Mouse (Mus musculus) cerebellum, adult 2 months (tissue): ENCODE measurements at regions not wholly inside any gene's neighbourhood (a gene's known extent, or its start where the extent isn't known, plus 50 kb on each side); places are given as distances from the start of the nearest gene placed in this dataset.
"Not testable (repeated sequence)": the region's sequence is repeated elsewhere in the genome, so short reads cannot be mapped to it uniquely, and the experiment has no call there.

Experiments used
- DNase-seq, 2 experiments: peaks; one replicate each; pipeline ENCODE4 v3.0.0; 2021
- H3K27ac ChIP-seq: fragments of 200-500 bp; 2 replicates; pipeline ENCODE4 v1.5.1; 2012; ENCODE audit warnings: low read length, control low read depth, inconsistent platforms; ENCODE audit not compliant: insufficient read depth
- H3K27me3 ChIP-seq: fragments of 200-500 bp; 2 replicates; pipeline ENCODE4 v1.6.1; 2012; ENCODE audit warnings: inconsistent platforms, mild to moderate bottlenecking, low read length, moderate library complexity; ENCODE audit not compliant: control insufficient read depth, insufficient read depth
- H3K4me1 ChIP-seq: fragments of 200-500 bp; 2 replicates; pipeline ENCODE4 v1.6.1; 2011; ENCODE audit warnings: low read length; ENCODE audit not compliant: control insufficient read depth, insufficient read depth
- H3K4me3 ChIP-seq: fragments of 200-500 bp; replicated peaks from 2 replicates; pipeline ENCODE3; 2011; ENCODE audit warnings: mild to moderate bottlenecking, low read depth, low read length, control low read depth; ENCODE audit not compliant: insufficient read depth
- CTCF ChIP-seq: fragments of 200-500 bp; IDR thresholded peaks from 2 replicates; pipeline ENCODE4 v1.5.1; 2011; ENCODE audit warnings: low read depth, mild to moderate bottlenecking, control low read depth, low read length, moderate library complexity, borderline replicate concordance; ENCODE audit not compliant: insufficient read depth
- POLR2A ChIP-seq: fragments of 200-500 bp; IDR thresholded peaks from 2 replicates; pipeline ENCODE4 v1.6.1; 2011; ENCODE audit warnings: low read length, control low read depth, borderline replicate concordance; ENCODE audit not compliant: insufficient read depth
- WGBS: fragments of 180-500 bp; shearing (Covaris S2); methylation state at CpG from one replicate; pipeline ENCODE4 v1.1.7; 2018; 5-methylcytosine and 5-hydroxymethylcytosine counted together

- H3K27me3 ChIP-seq, result no peaks in the 10 kb centered on the region
- H3K4me3 ChIP-seq, result no peak overlapping the region
- H3K27ac ChIP-seq, result no peak overlapping the region
- H3K4me1 ChIP-seq, result no peaks in the 10 kb centered on the region
- no peak for TF ChIP-seq POLR2A
- TF ChIP-seq CTCF, result no peak
- WGBS, result 90% methylated on average over 2 of the region's 2 CpGs
- no peak for DNase-seq
These were observed 142.0 kb upstream of the Trim24 start for GRCm38 (mm10) chr6:37728621-37729020.

GRCm38 (mm10) chr6:37729165-37729564 lies 141.4 kb upstream of the Trim24 start:
- WGBS, result 96% methylated on average over 2 of the region's 2 CpGs
- TF ChIP-seq CTCF (no peak), POLR2A (no peak)

GRCm38 (mm10) chr6:37730500-37731239 lies 139.9 kb upstream of the Trim24 start:
- H3K27ac ChIP-seq, result no peak overlapping the region
- 74% methylated on average over 8 of the region's 8 CpGs for WGBS
- H3K27me3 ChIP-seq, result no peaks in the 10 kb centered on the region
- TF ChIP-seq POLR2A (no peak), CTCF (no peak)
- no peaks in the 10 kb centered on the region for H3K4me1 ChIP-seq
- no peak overlapping the region for H3K4me3 ChIP-seq
- DNase-seq, result no peak

More at GRCm38 (mm10) chr6:37729165-37729564, 141.4 kb upstream of the Trim24 start:
- no peaks in the 10 kb centered on the region for H3K27me3 ChIP-seq
- DNase-seq, result no peak
- no peaks in the 10 kb centered on the region for H3K4me1 ChIP-seq
- no peak overlapping the region for H3K27ac ChIP-seq
- no peak overlapping the region for H3K4me3 ChIP-seq

GRCm38 (mm10) chr6:37732385-37732784 lies 138.2 kb upstream of the Trim24 start:
- no peak overlapping the region for H3K27ac ChIP-seq
- no peaks in the 10 kb centered on the region for H3K4me1 ChIP-seq
- no peak for TF ChIP-seq POLR2A
- TF ChIP-seq CTCF, result no peak
- DNase-seq, result peak; percentile 46 to 64
- no peak overlapping the region for H3K4me3 ChIP-seq
- H3K27me3 ChIP-seq, result no peaks in the 10 kb centered on the region
- 33% methylated on average over 10 of the region's 10 CpGs for WGBS

GRCm38 (mm10) chr6:37735288-37735961 lies 135.2 kb upstream of the Trim24 start:
- WGBS, result 68% methylated on average over 4 of the region's 4 CpGs
- H3K4me3 ChIP-seq, result no peak overlapping the region

GRCm38 (mm10) chr6:37735962-37736297 lies 134.7 kb upstream of the Trim24 start:
- Histone ChIP-seq H3K27ac (no peak overlapping the region), H3K4me1 (no peaks in the 10 kb centered on the region), H3K27me3 (no peaks in the 10 kb centered on the region), H3K4me3 (no peak overlapping the region)
- WGBS, result 79% methylated on average over 4 of the region's 4 CpGs
- no peak for TF ChIP-seq CTCF
- no peak for TF ChIP-seq POLR2A
- DNase-seq, result no peak

More at GRCm38 (mm10) chr6:37735288-37735961, 135.2 kb upstream of the Trim24 start:
- TF ChIP-seq CTCF, result no peak
- no peak for TF ChIP-seq POLR2A
- DNase-seq, result no peak
- H3K27me3 ChIP-seq, result no peaks in the 10 kb centered on the region
- H3K4me1 ChIP-seq, result no peaks in the 10 kb centered on the region
- no peak overlapping the region for H3K27ac ChIP-seq

GRCm38 (mm10) chr6:37740982-37741889 lies 129.4 kb upstream of the Trim24 start:
- TF ChIP-seq CTCF (no peak), POLR2A (no peak)
- no peak overlapping the region for H3K27ac ChIP-seq
- no peaks in the 10 kb centered on the region for H3K27me3 ChIP-seq
- DNase-seq, result no peak
- no peaks in the 10 kb centered on the region for H3K4me1 ChIP-seq
- WGBS, result 69% methylated on average over 14 of the region's 14 CpGs
- H3K4me3 ChIP-seq, result no peak overlapping the region

GRCm38 (mm10) chr6:37741916-37742315 lies 128.7 kb upstream of the Trim24 start:
- WGBS, result 59% methylated on average over 7 of the region's 7 CpGs
- H3K27me3 ChIP-seq, DNase-seq, H3K27ac ChIP-seq, H3K4me1 ChIP-seq, H3K4me3 ChIP-seq: not testable (repeated sequence)
